Mouse (Mus musculus): Measurements from ENCODE around the gene Gbf1.

- TF ChIP-seq CTCF (IDR thresholded peaks at IDR 0.05; ENCODE audit: borderline replicate concordance, insufficient read depth, low read length) (no peak), POLR2A (IDR thresholded peaks at IDR 0.05; ENCODE audit: low read depth, low read length) (no peak)
These were observed 73.2 kb downstream of the Gbf1 start for GRCm38 (mm10) chr19:46225506-46225905.
